Mouse (Mus musculus): ENCODE measurements around the gene Vmn1r183.
"Not testable (repeated sequence)": the region's sequence is repeated elsewhere in the genome, so short reads cannot be mapped to it uniquely, and the experiment has no call there.

Vmn1r183 gene

DNA sequence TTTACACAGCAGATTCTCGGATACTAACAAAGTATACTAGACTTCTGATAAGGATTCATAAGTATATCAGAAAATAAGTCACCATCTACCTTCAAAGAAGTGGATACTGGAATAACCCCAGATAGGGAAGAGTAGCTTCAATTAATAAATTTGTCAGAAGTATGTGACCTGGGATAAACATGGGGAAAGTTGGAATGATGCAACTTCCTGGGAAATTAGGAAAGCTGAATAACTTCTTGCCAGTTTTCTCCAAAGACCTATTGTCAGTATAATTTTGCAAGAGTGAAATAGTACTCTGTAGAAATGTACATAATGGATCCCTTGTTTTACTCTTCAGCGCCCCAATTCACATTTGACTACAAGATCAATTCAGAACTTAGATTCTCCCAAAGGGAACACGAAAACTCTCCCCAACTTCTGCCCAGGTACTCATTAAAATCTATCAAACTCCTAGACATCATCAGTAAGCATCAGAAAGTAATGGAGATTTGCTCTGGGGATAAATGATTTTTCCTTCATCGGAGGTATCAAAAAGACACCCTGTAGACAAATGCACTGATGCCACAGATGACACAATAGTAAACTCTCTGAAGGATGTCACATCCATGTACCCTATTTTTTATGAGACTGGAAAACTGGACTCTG, at the start of gene Vmn1r183:
Vmn1r183 (plus strand) TSS at position 595 of the 645 bp plus-strand sequence.
- DNase-seq = no peak

DNA sequence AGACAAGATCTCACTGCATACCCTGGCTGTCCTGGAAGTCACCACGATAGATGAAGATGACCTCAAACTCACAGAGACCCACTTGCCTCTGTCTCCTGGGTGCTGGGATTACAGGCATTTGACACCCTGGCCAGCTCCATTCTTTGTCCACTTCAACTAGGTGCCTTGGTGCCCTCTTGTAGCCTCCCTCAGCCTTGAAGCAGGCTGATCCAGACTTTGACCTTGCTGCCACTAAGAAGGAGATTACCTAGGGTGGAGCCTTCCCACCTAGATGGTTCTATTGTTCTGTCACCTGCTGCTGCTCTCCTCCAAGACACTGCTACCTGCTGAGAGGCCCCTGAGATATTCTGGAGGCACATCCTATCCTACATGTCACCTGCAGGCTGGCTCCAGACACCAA, 21.4 kb downstream of the Vmn1r183 start:
- DNase-seq = not testable (repeated sequence)

DNA sequence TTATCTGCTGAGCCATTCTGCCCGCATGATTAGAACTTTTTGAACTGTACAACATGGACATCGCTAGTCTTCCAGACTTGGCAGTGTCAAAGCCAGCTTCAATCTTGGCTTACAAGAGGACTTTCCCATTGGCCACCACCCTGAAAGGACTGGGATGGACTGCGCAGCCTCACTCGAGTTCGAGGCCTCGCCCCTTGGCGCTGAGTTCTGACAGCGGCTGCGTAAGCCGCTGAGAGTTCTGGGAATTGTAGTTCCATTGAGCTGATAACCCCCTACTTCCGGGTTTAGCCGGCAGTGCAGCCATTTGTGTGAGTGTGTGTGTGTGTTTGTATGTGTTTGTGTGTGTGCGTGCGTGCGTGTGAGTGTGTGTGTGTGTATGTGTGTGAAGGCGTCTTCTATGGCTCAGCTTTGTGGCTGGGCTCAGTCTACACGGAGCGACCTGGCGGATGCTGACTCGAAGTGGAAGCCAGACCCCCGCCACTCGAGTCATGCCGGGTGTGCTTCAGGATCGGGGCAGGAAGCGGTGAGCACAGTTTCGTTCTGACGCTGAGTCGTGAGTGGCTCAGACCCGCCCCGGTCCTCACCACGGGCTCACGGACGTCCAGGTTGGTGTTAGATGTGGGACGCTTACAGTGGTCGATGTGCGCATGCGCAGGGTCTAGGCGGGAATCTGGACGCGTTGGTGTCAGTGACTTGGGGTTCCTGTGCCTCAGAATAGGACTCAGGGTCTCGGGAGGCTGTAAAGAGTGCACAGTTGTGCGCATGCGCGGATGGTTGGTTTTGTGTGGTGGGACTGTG, 28.8 kb downstream of the Vmn1r183 start, which contains the start of gene Zfp180:
Zfp180 (plus strand) TSS at position 291 of the 798 bp plus-strand sequence.
- peak; percentile 85 to 87 for DNase-seq

DNA sequence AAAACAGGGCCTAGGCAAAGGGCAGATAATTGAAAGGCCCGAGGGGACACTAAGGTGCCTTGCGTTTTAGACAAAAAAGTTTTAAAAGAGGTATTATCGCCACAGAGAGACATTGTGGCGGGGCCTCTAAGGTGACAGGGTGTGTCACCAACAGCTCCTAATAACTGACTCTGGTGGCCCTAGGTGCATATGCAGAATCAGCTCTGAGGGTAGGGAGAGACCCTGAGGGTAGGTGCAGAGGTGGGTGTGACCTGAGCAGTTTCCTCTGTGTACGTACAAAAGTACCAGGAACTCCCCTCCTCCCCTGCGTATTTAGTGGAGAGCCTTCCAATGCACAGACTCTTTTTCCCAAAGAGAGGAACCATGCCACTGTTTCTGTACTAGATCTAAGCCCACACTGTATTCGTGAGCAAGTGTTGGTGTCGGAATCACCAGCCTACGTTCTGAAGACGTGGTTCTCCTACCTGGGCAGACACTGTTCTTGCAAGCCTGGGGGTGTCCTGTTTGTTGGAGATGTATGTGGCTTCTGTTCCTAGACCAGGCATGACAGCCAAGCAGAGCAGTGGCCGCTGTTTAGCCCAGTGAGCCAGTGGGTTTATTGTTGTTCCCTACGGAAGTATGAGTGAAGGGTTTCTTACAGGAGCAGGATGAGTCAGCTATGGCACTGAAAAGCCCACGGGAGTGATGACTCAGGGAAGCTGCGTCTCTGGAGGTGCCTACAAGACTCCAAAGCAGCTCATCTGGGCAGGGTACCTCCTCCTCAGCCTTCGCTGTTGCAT, 29.6 kb downstream of the Vmn1r183 start:
- no peak for DNase-seq

DNA sequence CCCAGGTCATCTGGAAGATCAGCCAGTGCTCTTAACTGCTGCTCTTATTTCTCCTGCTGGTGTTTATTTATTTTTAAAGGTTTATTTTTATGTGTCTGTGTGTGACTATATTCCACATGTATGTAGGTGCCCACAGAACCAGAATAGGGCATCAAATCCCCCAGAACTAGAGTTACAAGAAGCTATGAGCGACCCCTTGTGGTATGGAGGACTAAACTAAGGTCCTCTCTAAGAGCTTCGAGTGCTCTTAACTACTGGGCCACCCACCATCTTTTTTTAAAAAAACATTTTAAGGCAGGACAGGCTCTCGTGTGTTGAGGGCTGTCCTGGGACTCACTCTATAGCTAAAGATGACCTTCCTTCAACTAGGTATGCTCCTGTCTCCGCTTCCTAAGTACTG, 33.8 kb downstream of the Vmn1r183 start:
- no peak for DNase-seq

DNA sequence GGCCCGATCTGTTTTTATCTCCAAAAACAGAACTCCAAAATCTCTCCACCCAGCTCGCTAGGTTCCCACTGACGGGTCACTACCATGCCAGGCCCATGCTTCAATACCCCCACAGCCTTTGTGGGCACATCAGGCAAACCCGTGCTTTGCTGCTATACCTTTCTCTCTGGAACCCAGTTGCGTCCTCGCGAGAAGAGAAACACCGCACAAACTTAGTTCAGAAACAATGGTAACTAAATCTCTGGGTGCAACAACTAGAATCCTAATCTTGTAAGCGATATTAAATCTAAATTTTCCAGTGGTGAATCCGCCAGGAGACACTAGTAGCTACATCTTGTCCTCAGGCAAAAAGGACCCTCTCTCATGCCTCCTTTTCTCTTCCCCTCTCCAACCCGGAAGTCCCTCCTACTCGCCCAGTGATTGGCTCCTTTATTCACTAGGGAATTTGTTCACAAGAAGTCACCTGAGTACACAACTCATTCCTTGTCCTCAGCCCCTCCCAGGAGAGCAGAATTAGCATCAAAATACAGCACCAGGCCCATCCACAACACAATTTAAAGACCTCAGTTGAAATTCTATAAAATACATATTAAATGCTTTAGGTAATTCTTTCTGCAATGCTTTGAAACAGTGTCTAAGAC, 34.6 kb downstream of the Vmn1r183 start:
- DNase-seq = no peak

DNA sequence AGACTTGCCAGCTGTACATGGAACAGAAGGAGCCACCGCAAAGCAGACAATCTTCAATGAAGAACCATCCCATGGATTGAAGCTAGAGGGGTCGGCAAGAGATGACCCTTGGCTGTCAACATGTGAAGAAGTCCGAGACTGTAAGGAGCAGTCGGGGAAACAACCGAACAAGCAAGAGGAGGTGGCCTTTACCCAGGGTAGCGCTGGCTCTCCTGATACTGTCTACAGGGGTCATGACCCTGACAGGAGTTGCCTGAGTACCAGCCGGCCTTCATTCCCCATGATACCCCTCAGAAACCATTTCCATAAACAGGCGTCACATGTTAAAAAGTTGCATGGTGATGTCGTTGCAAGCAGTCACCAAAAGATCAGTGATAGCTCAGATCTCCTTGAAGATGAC, 51.3 kb downstream of the Vmn1r183 start:
- no peak for DNase-seq

DNA sequence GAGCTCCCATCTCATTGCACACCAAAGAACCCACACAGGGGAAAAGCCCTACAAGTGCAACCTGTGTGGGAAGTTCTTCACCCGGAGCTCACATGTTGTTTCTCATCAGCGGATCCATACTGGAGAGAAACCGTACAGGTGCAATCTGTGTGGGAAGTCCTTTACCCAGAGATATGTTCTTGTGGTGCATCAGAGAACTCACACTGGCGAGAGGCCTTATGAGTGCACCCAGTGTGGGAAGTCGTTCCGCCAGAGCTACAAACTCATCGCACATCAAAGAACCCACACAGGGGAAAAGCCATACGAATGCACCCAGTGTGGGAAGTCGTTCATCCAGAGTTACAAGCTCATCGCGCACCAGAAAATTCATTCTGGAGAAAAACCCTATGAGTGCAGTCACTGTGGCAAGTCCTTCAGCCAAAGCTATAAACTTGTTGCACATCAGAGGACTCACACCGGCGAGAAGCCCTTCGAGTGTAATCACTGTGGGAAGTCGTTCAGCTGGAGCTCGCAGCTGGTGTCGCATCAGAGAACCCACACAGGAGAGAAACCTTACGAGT, 52.2 kb downstream of the Vmn1r183 start:
- no peak for DNase-seq

DNA sequence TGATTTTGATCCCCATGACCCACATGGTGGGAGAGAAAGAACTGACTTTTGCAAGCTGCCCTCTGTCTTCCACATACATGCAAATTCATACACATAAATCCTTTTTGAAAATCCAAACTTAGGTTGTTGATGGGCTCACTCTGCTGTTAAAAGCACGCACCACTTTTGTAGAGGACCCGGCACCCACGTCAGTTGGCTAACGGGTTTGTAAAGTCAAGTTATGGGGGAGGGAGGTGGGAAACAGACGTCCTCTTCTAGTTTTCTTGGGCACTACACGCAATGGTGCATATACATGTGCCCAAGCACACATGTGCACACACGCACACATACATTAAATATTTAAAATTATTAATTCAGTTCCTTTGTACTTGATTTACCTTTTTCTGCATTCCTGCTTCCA, 57.8 kb downstream of the Vmn1r183 start:
- no peak for DNase-seq

DNA sequence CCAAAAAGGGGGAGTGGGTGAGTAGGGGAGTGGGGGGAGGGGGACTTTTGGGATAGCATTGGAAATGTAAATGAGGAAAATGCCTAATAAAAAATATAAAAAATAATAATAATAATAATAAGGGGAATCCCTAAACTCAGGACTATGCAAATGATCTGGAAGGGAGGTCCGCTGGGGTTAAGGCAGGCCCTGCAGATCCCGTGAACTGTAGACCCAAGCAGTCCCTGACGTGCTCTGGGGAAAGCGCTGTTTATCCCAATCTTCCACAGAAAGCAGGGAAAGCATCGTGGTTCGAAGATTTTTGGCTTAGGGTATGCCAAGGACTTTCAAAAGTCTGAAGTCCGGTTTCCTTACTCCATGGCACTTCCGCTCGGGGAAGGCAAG, 58.7 kb downstream of the Vmn1r183 start:
- DNase-seq = no peak

DNA sequence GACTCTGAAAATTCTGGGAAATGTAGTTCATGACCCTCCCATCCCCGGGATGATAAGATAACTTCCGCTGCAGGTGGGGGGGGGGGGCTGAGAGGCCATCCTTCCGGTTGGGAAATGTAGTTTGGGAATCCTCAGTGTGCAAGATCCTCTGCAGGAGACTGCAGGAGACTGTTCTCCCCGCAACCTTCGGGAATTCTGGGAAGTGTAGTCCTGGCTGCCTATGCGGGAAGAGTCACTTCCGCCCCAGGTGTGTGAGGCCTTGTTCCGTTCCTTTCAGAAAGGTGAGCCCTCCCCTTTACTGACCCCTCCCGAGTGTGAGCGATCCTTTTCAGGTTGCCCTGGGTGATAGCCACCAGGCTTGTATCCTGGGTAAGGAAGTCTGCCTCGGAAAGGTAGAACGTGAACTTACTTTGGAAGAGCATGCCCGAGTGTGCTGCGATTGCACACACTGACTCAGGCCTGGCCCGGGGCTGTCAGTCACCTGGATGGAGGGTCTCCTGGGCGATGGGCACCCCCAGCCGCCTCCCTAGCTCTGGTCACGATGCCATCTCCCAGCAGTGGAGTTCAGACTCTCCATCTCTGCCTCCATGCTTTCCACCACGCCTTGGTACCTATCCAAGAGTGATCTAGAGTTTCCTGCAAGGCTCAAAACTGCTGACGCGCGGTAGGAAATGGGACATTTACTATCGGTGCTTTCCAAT, 59.3 kb downstream of the Vmn1r183 start, which contains the start of gene Zfp112:
Zfp112 (plus strand) TSS at position 159 of the 701 bp plus-strand sequence.
- no peak for DNase-seq

DNA sequence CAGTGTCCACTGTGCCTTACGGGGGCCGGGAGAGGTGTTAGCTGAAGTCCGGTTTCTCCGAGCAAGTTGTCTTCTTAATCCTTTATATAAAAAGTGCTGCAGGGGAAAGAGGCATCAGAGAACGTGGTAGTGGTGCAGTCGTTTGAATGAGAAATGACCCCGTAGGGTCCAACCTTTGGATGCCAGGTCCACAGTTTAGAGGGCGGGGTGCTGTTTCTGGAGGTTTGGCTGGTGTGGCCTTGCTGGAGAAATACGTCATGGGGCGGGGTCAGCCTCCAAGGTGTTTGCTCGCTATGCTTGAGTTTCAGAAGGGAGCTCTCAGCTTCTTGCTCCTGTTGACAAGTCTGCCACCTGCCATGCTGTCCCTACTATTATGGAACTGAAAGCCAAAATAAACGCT, 59.9 kb downstream of the Vmn1r183 start:
- DNase-seq = peak in 1 of 2 experiments; percentile 23

Measured in spleen, adult 18-20 months (tissue).